Mouse (Mus musculus) forebrain, postnatal 0 days (tissue): ENCODE data around the gene Wdr81. TPM values are rescaled to one million over a fixed set of nuclear protein-coding genes. Genes with fewer than 3 reads are reported as not detected.
A peak's percentile ranks its signal among the peaks of the same experiment; 100 is the strongest.

Experiments
- ATAC-seq: fragments of 200-750 bp; cut with Nextera tagmentation; 2 replicates; pipeline ENCODE4 v1.8.0; 2017; ENCODE audit warnings: mild to moderate bottlenecking, moderate library complexity
- DNase-seq: peaks from one replicate; pipeline ENCODE4 v3.0.0-alpha.2; 2015
- H3K27ac ChIP-seq: fragments of 300-500 bp; sonication (generic); 2 replicates; pipeline ENCODE4 v1.5.1; 2014; ENCODE audit warnings: low read depth, mild to moderate bottlenecking, antibody characterized with exemption, low read length, moderate library complexity, mixed read lengths
- H3K27me3 ChIP-seq: fragments of 300-500 bp; sonication (generic); 2 replicates; pipeline ENCODE4 v1.6.1; 2014; ENCODE audit warnings: mild to moderate bottlenecking, low read length, mixed read lengths; ENCODE audit not compliant: insufficient read depth
- H3K36me3 ChIP-seq: fragments of 300-500 bp; sonication (generic); 2 replicates; pipeline ENCODE4 v1.6.1; 2014; ENCODE audit warnings: mild to moderate bottlenecking, moderate library complexity; ENCODE audit not compliant: insufficient read depth
- H3K4me1 ChIP-seq: fragments of 300-500 bp; sonication (generic); 2 replicates; pipeline ENCODE4 v1.6.1; 2014; ENCODE audit warnings: antibody characterized with exemption; ENCODE audit not compliant: insufficient read depth
- H3K4me2 ChIP-seq: fragments of 300-500 bp; sonication (generic); 2 replicates; pipeline ENCODE4 v1.6.1; 2014; ENCODE audit warnings: low read depth, mild to moderate bottlenecking, moderate library complexity
- H3K4me3 ChIP-seq: fragments of 300-500 bp; sonication (generic); 2 replicates; pipeline ENCODE4 v1.5.1; 2014; ENCODE audit warnings: low read depth, low read length, mixed read lengths
- H3K9ac ChIP-seq: fragments of 300-500 bp; sonication (generic); 2 replicates; pipeline ENCODE4 v1.6.1; 2014; ENCODE audit warnings: mild to moderate bottlenecking
- H3K9me3 ChIP-seq: fragments of 300-500 bp; sonication (generic); 2 replicates; pipeline ENCODE4 v1.6.1; 2016; ENCODE audit warnings: low read length
- CTCF ChIP-seq: sonication (generic); IDR thresholded peaks from 2 replicates; pipeline ENCODE4 v1.5.1; 2016; ENCODE audit warnings: antibody characterized with exemption, control low read depth, low read depth
- WGBS: fragments of 180-500 bp; shearing (Covaris S2); extraction: QIAGEN DNeasy Blood & Tissue Kit; methylation state at CpG from one replicate; pipeline ENCODE4 v1.1.7; 2014; 5-methylcytosine and 5-hydroxymethylcytosine counted together
- polyA plus RNA-seq: library from polyadenylated mRNA; unstranded; fragments of >200 nt; fragmentation: Nextera tagmentation; extraction: Ambion mirVana; gene quantifications from 2 replicates; pipeline ENCODE4 v1.2.1, GENCODE M21; 2015
- total RNA-seq: library from RNA; depleted of rRNA; stranded (reverse); fragments of >200 nt; gene quantifications from 2 replicates; pipeline ENCODE4 v1.2.3, GENCODE M21; 2014

Wdr81 gene
- total and polyA plus RNA-seq, 2 experiments from 2014 or later = 4.9 to 15.8 TPM

DNA sequence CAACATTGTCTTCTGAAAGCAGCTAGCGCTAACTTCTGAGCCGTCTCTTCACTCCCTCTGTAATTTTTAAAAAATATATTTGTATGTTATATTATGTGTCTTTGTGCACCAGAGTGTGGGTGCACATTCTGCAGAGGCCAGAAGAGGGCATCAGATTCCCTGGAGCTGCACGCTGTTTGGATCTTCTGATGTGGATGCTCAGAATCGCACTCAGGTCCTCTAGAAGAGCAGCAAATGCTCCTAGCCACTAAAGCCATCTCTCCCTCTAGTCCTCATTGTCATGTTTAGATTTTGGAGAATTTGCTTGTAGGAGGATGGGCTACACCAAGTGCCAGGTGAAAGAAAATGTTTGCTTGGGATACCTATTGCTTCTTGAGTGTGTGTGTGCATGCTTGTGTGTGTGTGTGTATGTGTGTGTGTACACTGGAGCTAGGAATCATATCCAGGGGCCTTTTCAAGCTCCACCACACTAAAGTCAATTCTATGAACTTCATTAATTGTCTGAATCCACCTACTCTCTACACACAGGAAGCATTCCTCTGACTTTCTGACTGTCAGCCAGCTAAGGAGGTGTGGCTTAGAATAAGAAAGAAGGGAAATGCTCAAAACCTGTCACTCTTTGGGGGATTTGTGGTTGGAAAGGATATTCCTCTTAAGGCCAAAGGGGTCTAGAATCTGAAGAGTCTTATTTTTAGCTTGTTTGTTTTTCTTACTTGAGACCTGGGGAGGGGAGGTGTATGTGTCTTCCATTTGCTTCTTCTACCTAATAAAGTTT, 12.4 kb upstream of the Wdr81 start:
- Histone ChIP-seq H3K4me1 (peaks cover 10% of the 10 kb centered on the region), H3K27me3 (peaks cover 7% of the 10 kb centered on the region; the same call in 1 of the 2 replicates), H3K9me3 (no peaks in the 10 kb centered on the region), H3K36me3 (peaks cover 10% of the 10 kb centered on the region), H3K4me3 (no peak overlapping the region), H3K27ac (no peak overlapping the region), H3K9ac (no peak overlapping the region), H3K4me2 (no peak overlapping the region)
- WGBS = over 99% methylated on average over 4 of the region's 4 CpGs
- ATAC-seq (no peak), DNase-seq (no peak)
- TF ChIP-seq CTCF = no peak

DNA sequence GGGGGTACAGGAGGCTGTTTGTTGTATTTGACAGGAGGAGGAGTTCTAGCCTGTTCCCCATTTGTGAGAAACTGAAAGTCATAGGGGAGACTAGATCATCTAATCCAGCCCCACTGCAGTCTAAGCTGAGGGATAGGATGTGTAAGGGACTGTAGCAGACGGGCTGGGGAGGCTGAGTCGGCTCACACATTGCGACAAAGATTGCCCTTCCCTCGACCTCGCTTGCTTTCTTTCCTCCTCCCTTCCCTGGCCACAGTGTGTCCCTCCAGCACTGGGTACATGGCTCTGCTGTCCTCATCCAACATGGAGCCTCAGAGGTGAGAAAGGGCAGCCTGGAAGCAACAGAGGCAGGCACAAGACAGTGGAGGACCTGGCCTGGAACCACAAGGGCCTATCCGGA, 10.5 kb upstream of the Wdr81 start:
- Histone ChIP-seq H3K9ac (no peak overlapping the region), H3K4me2 (no peak overlapping the region), H3K27ac (no peak overlapping the region), H3K27me3 (peaks cover 7% of the 10 kb centered on the region; the same call in 1 of the 2 replicates), H3K9me3 (no peaks in the 10 kb centered on the region), H3K36me3 (peaks cover 10% of the 10 kb centered on the region), H3K4me3 (no peak overlapping the region), H3K4me1 (peaks cover 14% of the 10 kb centered on the region)
- whole genome bisulfite sequencing = 86% methylated on average over 6 of the region's 6 CpGs
- ATAC-seq = no peak
- DNase-seq = no peak
- TF ChIP-seq CTCF = no peak

DNA sequence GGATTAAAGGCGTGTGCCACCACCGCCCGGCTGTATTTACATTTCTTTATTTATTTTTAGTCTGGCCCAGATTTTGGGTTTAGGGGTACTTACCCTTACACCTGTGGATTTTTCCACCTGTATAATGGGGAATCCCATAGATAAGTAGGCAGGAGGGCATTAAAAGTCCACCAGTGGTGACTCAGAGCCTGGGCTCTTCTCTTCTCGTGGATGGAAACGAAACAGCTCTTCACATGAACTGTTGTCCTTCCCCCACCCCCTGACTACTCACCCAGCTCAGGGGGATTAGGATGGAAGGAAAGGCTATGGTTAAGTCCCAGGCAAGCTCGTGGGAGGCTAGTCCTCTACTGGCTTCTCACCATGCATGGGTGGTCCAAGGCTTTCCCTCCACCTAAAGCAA, 9.9 kb upstream of the Wdr81 start:
- ATAC-seq (no peak), DNase-seq (no peak)
- no peak for TF ChIP-seq CTCF
- peaks cover 10% of the 10 kb centered on the region for H3K36me3 ChIP-seq
- 82% methylated on average over 6 of the region's 6 CpGs for WGBS
- no peak overlapping the region for H3K27ac ChIP-seq
- H3K27me3 ChIP-seq = peaks cover 7% of the 10 kb centered on the region; the same call in 1 of the 2 replicates
- H3K4me2 ChIP-seq = no peak overlapping the region
- H3K9me3 ChIP-seq = no peaks in the 10 kb centered on the region
- H3K4me3 ChIP-seq = no peak overlapping the region
- peaks cover 17% of the 10 kb centered on the region for H3K4me1 ChIP-seq
- no peak overlapping the region for H3K9ac ChIP-seq

DNA sequence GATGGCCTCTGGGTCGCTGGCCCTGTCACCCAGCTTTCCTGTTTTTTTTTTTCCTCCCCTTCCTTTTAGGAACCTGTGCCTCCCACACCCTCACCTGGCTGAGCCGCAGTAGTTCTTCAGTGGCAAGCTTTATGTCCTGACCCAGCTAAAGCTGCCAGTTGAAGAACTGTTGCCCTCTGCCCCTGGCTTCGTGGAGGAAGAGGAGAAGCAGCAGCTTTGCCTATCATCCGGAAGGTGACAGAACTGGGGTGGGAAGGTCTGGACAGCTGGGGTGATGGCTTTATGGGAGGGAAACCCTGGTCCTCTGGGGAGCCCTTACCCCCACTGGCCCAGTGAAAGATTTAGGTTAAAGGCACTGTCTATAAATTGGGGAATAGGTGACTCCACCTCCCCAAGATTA, 9.1 kb upstream of the Wdr81 start:
- Histone ChIP-seq H3K9ac (no peak overlapping the region), H3K4me2 (no peak overlapping the region), H3K27me3 (peaks cover 7% of the 10 kb centered on the region; the same call in 1 of the 2 replicates), H3K27ac (no peak overlapping the region), H3K36me3 (peaks cover 10% of the 10 kb centered on the region), H3K4me3 (no peak overlapping the region), H3K4me1 (peaks cover 17% of the 10 kb centered on the region), H3K9me3 (no peaks in the 10 kb centered on the region)
- DNase-seq = no peak
- no peak for ATAC-seq
- TF ChIP-seq CTCF = no peak
- WGBS = 70% methylated on average over 4 of the region's 4 CpGs

DNA sequence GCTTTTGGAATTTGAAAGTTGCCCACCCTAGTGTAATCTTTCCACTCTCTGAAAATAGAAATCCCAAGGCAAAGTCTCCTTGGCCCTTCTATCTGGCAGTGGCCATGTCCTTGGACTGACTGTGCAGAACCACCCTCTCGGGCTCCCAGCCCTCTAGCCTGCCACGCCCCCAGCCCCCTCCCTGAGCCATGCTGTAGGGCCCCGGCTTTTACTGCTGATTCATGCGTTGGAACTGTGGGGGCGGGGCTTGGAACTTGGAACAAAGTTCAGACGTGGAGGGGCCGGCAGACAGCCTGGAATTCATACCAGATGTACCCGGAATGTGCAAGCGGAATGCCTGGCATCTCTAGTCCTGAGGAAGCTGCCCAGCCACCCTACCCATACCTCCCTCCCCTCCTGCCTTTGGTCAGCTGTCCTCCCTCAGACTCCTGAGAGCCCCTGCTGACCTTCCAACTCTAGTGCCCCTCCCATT, 8.4 kb upstream of the Wdr81 start:
- TF ChIP-seq CTCF = no peak
- no peak for DNase-seq
- WGBS = 3% methylated on average over 9 of the region's 9 CpGs

DNA sequence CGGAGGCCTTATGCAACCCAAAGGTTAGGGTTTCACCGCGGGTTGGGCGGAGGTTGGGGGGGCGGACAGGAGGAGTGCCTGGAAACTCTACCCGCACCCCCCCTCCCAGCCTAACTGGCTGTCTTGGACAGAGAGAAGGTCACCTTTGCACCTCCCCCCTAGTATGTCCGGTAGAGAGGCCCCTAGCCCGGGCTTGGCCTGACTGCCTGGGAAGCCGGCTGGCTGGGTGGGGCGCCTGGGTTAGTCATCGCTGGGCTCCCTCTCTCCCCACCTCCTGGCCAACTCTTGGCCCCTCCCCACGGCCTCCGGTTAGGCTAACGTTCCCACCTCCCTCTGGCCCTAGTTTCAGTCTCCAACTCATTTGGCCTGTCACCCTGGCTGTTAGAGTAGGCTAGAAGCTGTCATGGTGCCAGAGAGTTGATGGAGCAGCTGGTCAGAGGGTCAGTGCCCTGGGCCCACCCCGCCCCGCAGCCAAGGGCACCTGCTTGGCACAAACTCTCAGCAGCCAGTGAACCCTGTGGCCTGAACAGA, 7.8 kb upstream of the Wdr81 start:
- no peak for DNase-seq
- peak overlapping the region; percentile 96 for H3K4me2 ChIP-seq
- H3K27ac ChIP-seq = no peak overlapping the region
- no peaks in the 10 kb centered on the region for H3K9me3 ChIP-seq
- peak overlapping the region; percentile 83 for H3K4me3 ChIP-seq
- peaks cover 17% of the 10 kb centered on the region for H3K4me1 ChIP-seq
- H3K36me3 ChIP-seq = peaks cover 10% of the 10 kb centered on the region
- H3K9ac ChIP-seq = peak overlapping the region; percentile 71
- 3% methylated on average over 13 of the region's 16 CpGs for WGBS
- TF ChIP-seq CTCF = no peak
- peaks cover 1% of the 10 kb centered on the region; the same call in 1 of the 2 replicates for H3K27me3 ChIP-seq
- ATAC-seq = no peak

More for the DNA sequence above, 8.4 kb upstream of the Wdr81 start:
- peaks cover 7% of the 10 kb centered on the region; the same call in 1 of the 2 replicates for H3K27me3 ChIP-seq
- ATAC-seq = no peak
- H3K9ac ChIP-seq = peak overlapping the region; percentile 71
- H3K4me3 ChIP-seq = peak overlapping the region; percentile 83
- H3K9me3 ChIP-seq = no peaks in the 10 kb centered on the region
- H3K4me2 ChIP-seq = peak overlapping the region; percentile 96
- no peak overlapping the region for H3K27ac ChIP-seq
- H3K4me1 ChIP-seq = peaks cover 17% of the 10 kb centered on the region
- peaks cover 10% of the 10 kb centered on the region for H3K36me3 ChIP-seq

DNA sequence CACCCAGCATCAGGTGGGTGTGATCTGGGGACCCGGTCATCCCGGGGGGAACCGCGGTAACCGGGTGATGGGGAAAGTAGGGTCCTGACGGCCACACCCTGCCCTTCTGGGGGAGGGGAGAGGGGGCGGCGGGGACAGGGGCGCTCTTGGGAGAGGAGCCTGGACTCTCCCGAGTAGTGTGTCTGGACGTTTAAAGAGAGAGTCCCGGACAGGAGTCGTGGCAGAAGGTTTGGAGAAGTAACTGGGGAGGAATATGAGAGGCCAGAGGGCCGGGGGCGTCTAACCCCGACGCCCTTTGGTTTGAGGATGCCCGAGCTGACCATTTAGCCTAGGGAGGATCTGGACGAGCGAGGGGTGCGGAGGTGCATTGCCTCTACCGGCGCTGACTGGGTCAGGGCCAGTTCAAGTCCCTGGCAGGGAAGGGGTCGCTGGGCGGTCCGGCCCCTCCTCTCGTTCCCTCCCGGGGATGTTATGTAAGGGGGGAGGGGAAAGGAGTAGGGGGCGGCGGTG, 7.3 kb upstream of the Wdr81 start:
- TF ChIP-seq CTCF = no peak

More for the DNA sequence above, 7.3 kb upstream of the Wdr81 start:
- Histone ChIP-seq H3K9ac (peak overlapping the region; percentile 71), H3K4me3 (peak overlapping the region; percentile 83), H3K9me3 (no peaks in the 10 kb centered on the region), H3K27ac (peak overlapping the region; percentile 77), H3K4me2 (peak overlapping the region; percentile 96), H3K4me1 (peaks cover 17% of the 10 kb centered on the region), H3K27me3 (no peaks in the 10 kb centered on the region), H3K36me3 (peaks cover 10% of the 10 kb centered on the region)
- WGBS = under 1% methylated on average over 27 of the region's 30 CpGs
- ATAC-seq (peak; percentile 4), DNase-seq (no peak)
